Mouse (Mus musculus): ENCODE results near the gene Mrps36.

Mrps36 gene

DNA sequence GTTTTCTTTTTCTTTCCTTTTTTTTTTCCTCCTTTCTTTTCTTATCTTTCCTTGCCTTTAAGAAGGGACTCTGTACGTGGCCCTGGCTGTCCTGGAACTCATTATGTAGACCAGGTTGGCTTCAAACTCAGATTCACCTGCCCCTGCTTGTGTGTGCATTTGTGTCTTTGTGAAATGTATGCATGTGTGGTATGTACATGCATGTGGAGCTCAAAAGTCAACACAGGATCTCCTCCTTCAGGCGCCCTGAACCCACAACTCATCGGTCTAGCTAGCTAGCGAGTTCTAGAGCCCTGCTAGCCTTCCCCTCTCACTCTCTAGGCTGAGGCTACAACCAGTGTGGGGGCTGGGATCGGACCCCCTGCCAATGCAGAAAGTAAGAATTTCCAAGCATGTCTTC, 1.6 kb downstream of the Mrps36 start:
- in situ Hi-C loops (cut with MboI, MseI), result loop anchor here in 1 of 2 experiments (25.0 kb wide), 1 partner anchor 1344 kb away; no protein-coding TSS in a partner anchor

- in situ Hi-C loops (cut with MboI, MseI), result loop anchor here in 1 of 2 experiments (25.0 kb wide), 1 partner anchor 1355 kb away; no protein-coding TSS in a partner anchor
Measured at GRCm38 (mm10) chr13:100732756-100733155, 11.7 kb downstream of the Mrps36 start.

GRCm38 (mm10) chr13:100731462-100732046, 12.9 kb downstream of the Mrps36 start:
- in situ Hi-C loops (cut with MboI, MseI), result loop anchor here in 1 of 2 experiments (25.0 kb wide), 1 partner anchor 1356 kb away; no protein-coding TSS in a partner anchor

- in situ Hi-C loops (cut with MboI, MseI), result loop anchor here in 1 of 2 experiments (25.0 kb wide), 1 partner anchor 1356 kb away; no protein-coding TSS in a partner anchor
Measured at GRCm38 (mm10) chr13:100730861-100731176, 13.6 kb downstream of the Mrps36 start, which contains the start of gene Cdk7. Cdk7 (minus strand) TSS chr13:100730939.

DNA sequence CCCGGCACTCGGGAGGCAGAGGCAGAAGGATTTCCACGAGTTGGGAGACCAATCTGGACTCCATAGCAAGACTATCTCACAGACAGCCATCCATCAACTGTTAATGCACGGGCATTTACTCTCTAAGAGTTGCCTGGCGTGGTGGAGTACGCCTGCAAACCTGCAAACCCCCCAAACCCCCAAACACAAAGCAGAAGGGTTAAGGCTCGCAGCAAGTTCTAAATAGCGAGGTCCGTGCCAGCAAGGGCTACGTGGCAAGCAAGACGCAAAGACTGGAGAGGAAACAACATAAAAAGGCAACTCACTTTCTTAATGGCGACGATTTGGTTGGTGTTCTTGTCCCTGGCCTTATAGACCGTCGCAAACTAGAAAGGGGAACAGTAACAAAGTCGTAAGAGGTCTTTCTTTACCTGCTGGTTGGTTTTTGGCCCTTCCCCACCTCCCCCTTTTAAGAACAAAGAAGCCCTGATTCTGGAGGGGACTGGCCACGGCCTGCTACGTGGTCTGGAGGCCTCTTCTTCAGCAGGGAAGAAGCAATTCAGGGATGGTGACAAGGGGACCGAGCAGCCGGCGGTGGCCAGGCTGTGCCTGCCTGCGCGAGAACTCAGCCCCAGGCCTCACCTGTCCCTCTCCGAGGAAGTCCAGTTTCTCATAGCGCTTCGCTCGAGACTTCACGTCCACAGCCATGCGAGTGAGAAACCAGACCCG, 14.2 kb downstream of the Mrps36 start:
- in situ Hi-C loops (cut with MboI, MseI), result loop anchor here in 1 of 2 experiments (25.0 kb wide), 1 partner anchor 1357 kb away; no protein-coding TSS in a partner anchor

GRCm38 (mm10) chr13:100728530-100728929, 15.9 kb downstream of the Mrps36 start:
- in situ Hi-C loops (cut with MboI, MseI), result loop anchor here in 1 of 2 experiments (25.0 kb wide), 1 partner anchor 1359 kb away; no protein-coding TSS in a partner anchor

GRCm38 (mm10) chr13:100728086-100728485, 16.4 kb downstream of the Mrps36 start:
- in situ Hi-C loops (cut with MboI, MseI), result loop anchor here in 1 of 2 experiments (25.0 kb wide), 1 partner anchor 1359 kb away; no protein-coding TSS in a partner anchor

GRCm38 (mm10) chr13:100725194-100725593, 19.3 kb downstream of the Mrps36 start:
- in situ Hi-C loops (cut with MboI, MseI), result loop anchor here in 1 of 2 experiments (25.0 kb wide), 1 partner anchor 1362 kb away; no protein-coding TSS in a partner anchor

DNA sequence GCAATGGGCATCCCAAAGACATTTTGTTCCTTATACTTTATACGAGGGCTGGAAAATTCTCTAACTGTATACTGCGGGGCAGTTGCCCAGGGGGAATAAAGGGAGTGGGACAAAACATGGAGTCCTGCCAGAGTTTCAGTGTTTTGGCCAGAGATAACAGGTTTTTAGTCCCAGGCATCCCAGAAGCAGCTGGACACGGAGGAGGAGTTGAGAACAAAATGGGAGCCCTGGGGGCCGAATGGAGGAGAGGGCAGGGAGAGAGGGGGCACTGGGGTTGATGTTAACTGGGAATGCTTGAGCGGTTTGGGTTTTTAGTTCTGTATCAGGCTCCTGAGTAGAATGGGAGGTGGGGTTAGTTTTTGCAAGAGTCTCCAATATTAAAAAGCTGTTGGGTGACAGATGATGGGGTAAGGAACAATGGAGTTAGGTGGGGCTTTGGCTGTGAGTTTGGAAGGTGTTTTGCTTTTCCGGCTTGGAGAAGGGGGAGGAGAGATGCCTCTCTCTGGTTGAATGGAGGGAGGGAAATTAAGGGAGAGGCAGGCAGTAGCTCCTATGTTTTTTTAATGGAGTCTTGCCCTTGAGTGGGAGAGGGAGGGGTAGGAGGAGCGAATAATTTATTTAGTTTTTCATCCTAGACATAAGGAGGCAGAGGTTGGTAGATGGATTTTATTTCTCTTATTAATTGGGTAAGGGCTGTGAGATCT, 20.3 kb downstream of the Mrps36 start:
- in situ Hi-C loops (cut with MboI, MseI), result no loop called here

DNA sequence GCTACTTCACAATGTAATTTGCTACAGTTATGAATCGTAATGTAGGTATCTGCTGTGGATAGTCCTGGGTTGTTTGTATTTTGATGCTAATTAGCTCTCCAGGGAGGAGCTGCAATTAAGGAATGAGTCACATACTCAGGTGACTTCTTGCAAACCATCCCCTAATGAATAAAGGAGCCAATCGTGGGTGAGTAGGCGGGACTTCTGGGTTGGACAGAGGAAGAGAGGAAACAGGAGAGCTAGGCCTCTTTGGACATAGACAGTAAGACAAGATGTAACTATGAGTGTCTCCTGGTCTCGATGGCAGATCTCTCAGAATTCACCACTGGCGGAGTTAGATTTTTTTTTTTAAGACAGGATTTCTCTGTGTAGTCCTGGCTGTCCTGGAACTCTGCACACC, 22.8 kb downstream of the Mrps36 start:
- in situ Hi-C loops (cut with MboI, MseI), result no loop called here

GRCm38 (mm10) chr13:100715467-100715866, 29.0 kb downstream of the Mrps36 start:
- in situ Hi-C loops (cut with MboI, MseI), result no loop called here

GRCm38 (mm10) chr13:100706206-100706605, 38.3 kb downstream of the Mrps36 start:
- in situ Hi-C loops (cut with MboI, MseI), result no loop called here

GRCm38 (mm10) chr13:100703468-100703867, 41.0 kb downstream of the Mrps36 start:
- in situ Hi-C loops (cut with MboI, MseI), result no loop called here

DNA sequence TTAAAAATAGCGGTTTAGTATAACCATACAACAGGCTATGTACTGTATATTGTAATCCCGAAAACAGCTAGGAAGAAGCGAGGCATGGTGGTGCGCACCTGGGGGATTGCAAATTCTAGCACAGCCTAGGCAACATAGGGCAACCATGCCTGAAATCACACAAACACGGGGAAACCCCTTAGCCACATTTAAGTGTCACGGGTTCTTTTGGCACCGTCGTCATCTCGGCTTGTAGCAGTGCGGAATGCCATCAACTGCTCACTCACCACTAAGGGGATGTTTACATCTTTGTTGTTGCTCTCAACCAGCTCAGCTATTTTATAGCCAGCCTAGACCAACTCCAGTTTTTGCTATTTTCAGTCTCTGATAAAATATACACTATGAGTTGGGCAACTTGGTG, 45.6 kb downstream of the Mrps36 start:
- in situ Hi-C loops (cut with MboI, MseI), result loop anchor here in 1 of 2 experiments (25.0 kb wide), 1 partner anchor 1938 kb away; no protein-coding TSS in a partner anchor

DNA sequence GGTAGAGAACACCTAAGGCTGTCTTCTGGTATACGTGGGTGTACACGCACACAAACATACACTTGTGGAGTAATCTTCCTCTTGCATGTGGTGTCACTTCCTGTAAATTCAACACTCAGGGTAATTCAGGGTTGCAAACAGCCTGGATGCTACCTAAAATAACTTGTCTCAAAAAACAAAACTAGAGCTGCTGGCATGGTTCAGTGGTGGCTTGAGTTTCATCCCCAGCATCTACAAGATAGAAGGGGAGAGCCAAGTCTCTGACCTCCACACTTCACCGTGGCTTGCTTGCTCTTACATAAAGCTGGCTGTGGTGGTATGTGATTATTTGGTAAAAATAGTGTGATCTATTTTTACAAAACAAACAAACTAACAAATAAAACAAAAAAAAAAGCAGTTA, 46.9 kb downstream of the Mrps36 start:
- in situ Hi-C loops (cut with MboI, MseI), result loop anchor here in 1 of 2 experiments (25.0 kb wide), 1 partner anchor 1940 kb away; no protein-coding TSS in a partner anchor

DNA sequence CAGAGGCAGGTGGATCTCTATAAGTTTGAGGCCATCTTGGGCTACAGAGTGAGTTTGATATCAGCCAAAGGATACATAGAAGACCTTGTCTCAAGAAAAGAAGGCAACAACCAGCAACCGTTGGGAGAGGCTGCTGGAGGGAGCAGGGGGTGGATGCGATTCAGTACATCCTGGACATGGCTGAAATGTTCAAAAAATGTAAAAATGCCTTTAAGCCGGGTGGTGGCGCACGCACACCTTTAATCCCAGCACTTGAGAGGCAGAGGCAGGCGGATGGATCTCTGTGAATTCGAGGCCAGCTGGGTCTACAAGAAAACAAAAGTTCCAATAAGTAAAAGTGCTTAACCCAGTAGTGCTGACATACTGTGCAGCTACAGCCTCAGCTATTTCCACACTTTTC, 56.9 kb downstream of the Mrps36 start:
- in situ Hi-C loops (cut with MboI, MseI), result loop anchor here in 1 of 2 experiments (25.0 kb wide), 1 partner anchor 1950 kb away; no protein-coding TSS in a partner anchor
